Mouse (Mus musculus): ENCODE results near the gene Adgre5.

Adgre5 gene

DNA sequence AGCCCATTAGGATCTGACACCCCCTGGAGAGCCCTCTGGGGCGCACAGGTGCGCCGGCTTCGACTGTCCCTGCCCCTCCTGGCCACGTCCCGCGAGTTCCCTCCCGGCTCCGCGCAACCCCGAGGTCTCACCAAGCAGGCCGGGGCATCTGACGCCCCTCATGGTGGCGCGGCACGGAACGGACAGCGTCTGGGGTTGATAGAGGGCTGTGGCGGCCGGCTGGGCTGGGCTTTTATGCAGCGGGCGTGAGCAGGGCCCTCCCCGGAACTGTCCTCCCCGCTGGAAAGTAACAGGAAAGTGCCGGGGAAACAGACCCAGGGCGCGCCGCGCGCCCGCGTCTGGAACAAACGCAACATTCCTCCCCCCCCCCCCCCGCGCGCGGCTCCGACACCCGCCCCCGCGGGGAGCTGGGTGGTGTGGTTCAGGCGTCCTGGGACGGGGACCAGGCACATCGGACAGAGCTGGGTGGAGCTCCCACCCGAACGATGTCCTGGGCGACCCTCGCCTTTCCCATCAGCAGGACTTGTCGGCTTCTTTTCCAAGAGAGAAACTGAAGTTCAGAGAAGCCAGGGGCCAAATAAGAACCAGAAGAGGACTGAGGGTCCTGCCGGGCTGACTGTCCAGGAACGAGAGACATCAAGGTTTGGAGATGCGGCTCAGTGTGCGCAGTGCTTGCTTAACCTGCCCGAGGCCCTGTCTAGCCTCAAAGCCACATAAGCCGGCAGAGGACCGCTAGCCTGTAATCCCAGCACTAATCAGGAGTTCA, at the start of gene Adgre5:
Adgre5 (minus strand) TSS at position 351 of the 766 bp plus-strand sequence.
- no peak for DNase-seq (ENCODE audit: low spot score)

GRCm38 (mm10) chr8:83789826-83790225, 48.7 kb upstream of the Adgre5 start:
- DNase-seq (ENCODE audit: low spot score), result no peak

DNA sequence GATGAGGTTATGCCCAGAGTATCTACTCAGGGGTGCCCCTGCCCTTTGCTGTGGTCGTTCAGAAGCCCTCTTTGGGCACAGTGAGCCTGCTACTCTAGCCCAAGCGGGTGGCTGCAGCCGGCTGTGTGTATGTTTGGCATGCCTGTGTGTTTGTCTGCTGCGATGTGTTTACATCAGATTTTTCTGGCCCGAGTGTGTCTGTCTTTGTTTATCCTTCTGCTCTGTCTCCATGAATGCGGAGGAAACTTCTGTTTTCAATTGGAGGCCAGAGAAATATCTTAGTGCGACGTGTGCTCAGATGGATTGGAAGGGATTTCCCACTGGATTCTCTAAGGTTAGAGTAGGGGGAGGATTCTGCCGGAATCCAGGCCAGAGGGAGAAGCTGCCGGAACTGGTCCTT, 43.9 kb upstream of the Adgre5 start:
- DNase-seq (ENCODE audit: low spot score), result no peak

DNA sequence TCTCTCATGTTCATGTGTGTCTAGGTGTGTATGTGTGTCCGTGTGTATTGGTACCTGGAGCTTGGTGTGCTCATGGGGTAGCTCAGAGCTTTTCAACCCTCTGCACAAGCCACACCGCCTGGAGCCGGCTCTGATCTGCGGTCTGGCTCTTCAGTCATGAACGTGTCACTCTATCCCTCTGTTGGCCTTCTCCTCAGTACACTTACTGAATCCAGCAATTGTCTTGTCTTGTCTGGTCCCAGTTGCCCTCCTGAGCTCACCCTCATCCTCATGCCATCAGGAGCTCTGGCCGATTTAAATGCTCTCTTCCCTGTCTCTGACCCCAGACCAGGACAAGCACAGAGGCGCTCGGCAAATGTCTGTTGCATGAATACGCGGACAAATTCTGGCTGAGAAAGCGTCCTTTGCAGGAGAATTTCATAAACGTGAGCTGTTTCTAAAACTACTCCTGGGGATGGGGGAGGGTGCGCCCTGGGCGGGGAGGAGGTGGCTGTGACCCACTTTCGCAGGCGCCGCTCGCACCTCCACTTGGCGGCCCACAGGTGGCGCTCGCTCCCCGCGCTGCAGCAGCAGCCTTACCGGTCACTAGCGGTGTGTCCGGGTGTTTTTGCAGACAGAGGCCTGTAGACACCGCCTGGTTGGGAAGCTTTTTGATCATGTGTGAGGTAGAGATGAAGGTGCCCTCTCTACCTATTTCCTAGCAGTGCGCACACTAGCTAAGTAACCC, 41.9 kb upstream of the Adgre5 start:
- DNase-seq (ENCODE audit: low spot score), result peak; percentile 52

DNA sequence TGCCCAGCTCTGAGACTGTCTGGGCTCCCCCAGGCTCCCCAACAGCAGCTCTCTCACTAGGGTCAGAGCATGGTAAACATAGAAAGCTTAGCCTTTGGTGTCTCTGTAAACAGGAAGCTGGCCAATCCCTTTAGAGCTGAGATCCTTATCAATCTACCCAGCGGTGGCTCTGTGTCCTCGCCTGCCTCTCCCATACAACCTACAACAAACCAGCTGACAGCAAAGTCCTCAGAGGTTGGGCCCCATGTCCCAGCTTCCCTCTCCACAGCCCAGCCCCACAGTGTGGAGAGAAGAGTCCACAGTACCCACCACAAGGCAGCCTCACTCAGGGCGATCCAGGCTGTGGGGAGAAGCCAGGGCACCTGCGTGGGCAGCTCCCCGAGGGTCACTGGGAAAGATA, 38.5 kb upstream of the Adgre5 start:
- no peak for DNase-seq (ENCODE audit: low spot score)

- no peak for DNase-seq (ENCODE audit: low spot score)
Observed at GRCm38 (mm10) chr8:83778051-83778450, 36.9 kb upstream of the Adgre5 start.

- DNase-seq (ENCODE audit: low spot score), result no peak
Observed at GRCm38 (mm10) chr8:83776632-83777031, 35.5 kb upstream of the Adgre5 start.

GRCm38 (mm10) chr8:83774221-83774620, 33.1 kb upstream of the Adgre5 start:
- no peak for DNase-seq (ENCODE audit: low spot score)

DNA sequence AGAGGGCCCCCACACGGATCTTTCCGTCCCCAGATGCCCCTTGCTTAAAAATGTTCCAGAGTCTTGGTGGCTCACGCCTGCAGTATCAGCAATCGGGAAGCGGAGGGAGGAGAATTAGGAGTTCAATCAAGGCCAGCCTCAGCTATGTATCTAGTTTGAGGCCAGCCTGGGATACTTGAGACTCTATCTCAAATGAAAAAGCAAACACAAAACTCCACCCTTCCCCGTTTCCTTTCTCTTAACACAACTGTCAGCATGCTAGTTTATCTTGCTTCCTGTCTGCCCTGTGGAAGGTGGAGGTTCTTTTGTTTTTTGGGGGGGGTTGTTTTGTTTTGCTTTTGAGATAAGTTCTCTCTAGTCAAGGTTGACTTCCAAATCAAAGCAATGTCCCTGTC, 32.3 kb upstream of the Adgre5 start:
- DNase-seq (ENCODE audit: low spot score), result no peak

GRCm38 (mm10) chr8:83772701-83773451, 31.8 kb upstream of the Adgre5 start:
- no peak for DNase-seq (ENCODE audit: low spot score)

DNA sequence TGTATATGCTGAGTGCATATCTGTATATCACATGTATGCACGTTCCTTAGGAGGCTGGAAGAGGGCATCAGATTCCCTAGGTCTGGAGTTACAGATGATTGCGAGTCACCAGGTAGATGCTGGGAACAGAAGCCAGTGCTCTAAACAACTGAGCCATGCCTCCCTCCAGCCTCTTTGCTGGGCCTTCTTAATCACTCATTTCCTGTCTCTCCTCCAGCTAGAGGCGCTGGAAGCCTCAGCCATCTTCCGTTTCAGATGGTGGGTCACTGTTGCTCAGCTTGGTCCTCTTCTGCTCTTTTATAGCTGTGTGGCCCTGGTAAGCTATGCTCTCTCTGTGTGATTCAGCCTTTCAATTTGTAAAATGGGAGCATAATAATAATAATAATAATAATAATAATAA, 30.7 kb upstream of the Adgre5 start:
- no peak for DNase-seq (ENCODE audit: low spot score)

DNA sequence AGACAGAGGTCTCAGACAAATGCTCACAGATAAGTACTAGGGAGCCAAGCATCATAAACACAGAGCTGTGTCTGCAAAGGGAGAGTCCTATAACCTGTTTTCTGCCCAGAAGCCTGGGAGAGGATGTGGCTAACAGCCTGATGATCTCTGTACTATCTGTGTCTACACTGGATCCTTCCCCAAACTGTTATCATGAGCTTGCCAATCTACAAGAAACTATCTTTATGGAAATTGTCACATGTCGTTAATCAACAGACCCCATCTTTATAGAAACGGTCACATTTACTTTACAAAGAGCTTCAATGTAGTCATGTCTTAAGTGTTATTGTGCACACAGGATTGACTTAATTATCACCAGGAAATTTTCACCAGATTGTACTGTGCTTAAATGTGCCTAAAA, 29.5 kb upstream of the Adgre5 start:
- no peak for DNase-seq (ENCODE audit: low spot score)

DNA sequence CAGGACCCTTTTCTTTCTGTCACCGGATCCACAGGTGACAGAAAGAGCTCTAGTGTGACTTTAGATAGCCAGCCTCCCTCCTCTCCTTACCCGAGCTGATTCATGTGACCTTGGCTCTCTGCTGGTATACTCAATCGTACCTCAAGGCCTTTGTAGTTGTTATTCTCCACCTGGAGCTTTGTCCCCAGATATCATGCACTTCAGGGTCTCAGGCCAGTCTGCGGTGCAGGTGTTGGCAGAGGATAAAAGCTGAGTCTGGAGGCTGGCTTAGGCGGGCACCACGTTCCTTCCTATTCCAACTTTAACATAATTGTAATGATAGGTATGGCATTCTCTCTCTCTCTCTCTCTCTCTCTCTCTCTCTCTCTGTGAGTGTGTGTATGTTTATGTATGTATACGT, 28.6 kb upstream of the Adgre5 start:
- no peak for DNase-seq (ENCODE audit: low spot score)

GRCm38 (mm10) chr8:83768526-83768925, 27.4 kb upstream of the Adgre5 start:
- no peak for DNase-seq (ENCODE audit: low spot score)

DNA sequence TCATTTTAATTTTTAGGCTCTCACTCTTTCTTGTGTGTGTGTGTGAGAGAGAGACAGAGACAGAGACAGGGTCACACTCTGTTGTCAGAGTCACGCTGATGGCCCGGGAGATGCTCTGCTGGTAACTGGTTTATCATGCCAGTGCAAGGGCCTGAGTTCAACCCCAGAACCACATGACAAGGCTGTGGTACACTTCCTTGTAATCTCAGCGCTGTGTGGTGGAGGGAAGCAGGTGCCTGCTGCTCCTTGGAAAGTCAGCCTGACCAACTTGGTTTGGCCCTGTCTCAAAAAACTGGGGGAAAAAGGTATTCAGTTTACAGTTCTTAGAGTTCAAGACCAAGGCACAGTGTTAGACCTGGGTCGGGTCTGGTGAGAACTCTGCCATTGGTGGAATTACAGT, 26.3 kb upstream of the Adgre5 start:
- no peak for DNase-seq (ENCODE audit: low spot score)

DNA sequence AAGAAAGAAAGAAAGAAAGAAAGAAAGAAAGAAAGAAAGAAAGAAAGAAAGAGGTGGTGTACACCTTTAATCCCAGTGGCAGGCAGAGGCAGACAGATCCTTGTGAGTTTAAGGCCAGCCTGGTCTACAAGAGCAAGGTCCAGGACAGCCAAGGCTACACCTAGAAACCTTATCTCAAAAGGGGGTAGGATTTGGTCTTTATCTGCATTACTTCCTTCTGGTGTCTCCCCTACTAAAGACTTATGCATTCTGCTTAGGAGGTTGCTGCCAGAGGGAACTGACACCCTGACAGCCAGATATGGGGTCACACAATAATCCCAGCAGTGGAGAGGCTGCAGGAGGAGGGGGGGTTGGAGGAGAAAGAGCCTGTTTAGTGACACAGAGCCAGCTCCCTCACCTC, 24.5 kb upstream of the Adgre5 start:
- no peak for DNase-seq (ENCODE audit: low spot score)

DNA sequence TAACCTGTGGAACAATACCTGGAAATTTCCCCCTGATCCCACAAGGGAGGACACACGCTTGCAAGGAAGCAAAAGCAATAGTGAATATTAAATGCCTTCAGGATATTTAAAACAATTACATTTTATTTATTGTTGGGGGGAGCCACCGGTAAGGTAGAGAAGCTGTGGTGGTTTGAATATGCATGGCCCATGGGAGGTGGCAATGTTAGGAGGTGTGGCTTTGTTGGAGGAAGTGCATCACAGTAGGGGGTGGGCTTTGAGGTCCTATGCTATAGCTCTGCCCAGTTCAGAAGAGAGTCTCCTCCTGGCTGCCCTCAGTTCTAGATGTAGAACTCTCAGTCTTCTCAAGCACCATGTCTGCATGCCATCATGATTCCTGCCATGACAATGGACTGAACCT, 23.6 kb upstream of the Adgre5 start:
- DNase-seq (ENCODE audit: low spot score), result no peak

DNA sequence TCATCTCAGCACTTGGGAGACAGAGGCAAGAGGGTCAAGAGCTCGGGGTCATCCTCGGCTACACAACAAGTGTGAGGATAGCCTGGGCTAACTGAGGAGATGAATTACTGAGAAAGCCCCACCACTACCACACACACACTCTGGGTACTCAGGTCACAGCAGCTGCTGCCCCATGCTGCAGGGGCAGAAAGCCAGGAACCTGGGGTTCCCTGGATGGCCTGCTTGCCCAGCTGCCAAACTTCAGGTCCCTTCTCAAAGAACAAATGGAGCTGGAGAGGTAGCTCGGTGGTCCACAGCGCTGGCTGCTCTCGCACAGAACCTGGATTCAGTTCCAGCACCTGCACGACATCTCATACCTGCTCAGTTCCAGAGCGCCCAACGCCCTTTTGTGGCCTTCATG, 23.0 kb upstream of the Adgre5 start:
- no peak for DNase-seq (ENCODE audit: low spot score)

GRCm38 (mm10) chr8:83759231-83759759, 18.2 kb upstream of the Adgre5 start:
- DNase-seq (ENCODE audit: low spot score), result peak; percentile 96

GRCm38 (mm10) chr8:83758298-83758697, 17.2 kb upstream of the Adgre5 start:
- DNase-seq (ENCODE audit: low spot score), result no peak

DNA sequence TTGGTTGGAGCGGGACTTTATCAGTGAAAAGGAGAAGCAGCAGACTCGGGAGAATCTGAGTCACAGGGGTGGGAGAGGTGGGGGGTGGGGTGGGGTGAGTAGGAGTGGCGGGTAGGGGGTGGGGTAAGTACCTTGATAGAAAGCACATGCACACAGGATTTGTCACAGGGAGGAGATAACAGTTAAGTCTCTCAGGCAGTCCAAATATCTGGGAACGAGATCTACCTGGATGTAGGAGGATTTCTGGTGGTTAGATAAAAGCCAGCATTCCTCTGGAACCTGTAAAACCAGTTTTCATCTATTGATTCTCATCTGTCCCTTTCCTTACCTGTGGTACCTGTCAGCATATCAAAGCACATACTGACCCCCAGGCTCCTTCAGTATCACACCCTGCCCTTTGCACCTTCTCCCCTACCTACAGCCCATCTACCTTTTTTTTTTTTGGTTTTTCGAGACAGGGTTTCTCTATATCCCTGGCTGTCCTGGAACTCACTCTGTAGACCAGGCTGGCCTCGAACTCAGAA, 16.0 kb upstream of the Adgre5 start:
- no peak for DNase-seq (ENCODE audit: low spot score)

GRCm38 (mm10) chr8:83756273-83756672, 15.1 kb upstream of the Adgre5 start:
- no peak for DNase-seq (ENCODE audit: low spot score)
